Mouse (Mus musculus) 3134 (cell line): ENCODE results near the gene Fbxo10.
A peak's percentile ranks its signal among the peaks of the same experiment; 100 is the strongest.
"Not testable (repeated sequence)": the region's sequence is repeated elsewhere in the genome, so short reads cannot be mapped to it uniquely, and the experiment has no call there.

Source experiments
- DNase-seq: peaks from one replicate; pipeline ENCODE4 v3.0.0-alpha.2; 2011; ENCODE audit warnings: low spot score; ENCODE audit not compliant: insufficient read length; ENCODE audit errors: extremely low read depth

Gene Fbxo10

DNA sequence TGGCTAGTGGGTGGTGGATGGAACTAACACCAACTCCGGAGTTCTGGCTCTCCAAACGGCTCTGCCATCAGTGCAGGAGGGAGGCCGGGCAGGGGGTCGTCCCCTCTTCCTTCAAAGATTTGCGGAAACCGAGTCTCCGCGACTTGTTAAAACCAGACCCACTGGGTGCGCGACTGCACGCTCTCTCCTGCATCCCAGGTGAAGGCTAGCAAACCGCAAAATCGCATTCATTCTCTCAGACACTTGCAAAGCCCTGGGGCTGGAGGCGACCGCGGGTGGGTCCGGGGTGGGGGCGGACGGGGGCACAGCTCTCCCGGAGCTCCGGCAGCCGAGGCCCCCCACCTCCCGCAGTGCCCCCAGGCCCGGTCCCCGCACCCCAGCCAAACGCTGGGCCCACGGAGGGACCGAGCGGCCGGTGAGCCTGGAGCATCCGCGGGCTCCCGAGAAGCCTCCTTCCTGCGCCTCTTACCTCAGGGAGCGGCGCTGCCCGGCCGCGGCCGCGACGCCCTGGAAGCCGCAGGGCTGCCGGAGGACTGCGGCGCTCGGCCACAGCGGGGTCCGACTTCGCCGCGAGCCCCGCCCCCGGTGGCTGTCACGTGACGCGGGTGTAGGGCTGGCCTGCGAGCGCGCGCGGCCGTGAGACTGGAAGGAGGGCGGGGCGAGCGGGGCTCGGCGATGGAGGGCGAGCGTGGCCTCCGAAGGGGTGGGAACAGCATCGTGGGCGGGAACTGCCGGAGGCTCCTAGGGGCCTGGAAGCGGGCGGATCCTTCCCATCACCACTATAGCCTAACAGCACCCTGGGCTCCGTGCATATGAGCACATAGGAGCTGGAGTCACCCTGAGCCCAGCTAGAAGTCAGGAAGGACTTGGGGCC lies at the start of gene Fbxo10:
Fbxo10 (minus strand) TSS at position 584 of the 874 bp plus-strand sequence.
- peak; percentile 96 for DNase-seq

DNA sequence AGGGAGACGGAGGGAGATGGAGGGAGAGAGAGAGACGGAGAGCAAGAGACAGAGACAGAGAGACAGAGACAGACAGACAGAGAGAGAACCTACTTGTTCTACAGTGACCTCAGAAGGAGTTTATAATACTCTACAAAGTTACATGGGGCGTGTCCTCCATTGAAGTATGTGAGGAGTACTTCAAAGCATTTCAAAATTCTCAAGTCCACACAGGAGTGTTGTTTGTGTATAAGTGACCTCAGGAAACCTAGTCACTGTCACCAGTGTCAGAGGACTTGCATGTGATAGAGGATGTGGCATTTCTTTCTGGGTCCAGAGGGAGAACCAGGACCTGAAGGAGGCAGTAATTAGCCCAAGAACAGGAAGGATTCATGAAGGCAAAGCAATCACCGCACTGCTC lies 46.6 kb upstream of the Fbxo10 start:
- DNase-seq, result no peak

DNA sequence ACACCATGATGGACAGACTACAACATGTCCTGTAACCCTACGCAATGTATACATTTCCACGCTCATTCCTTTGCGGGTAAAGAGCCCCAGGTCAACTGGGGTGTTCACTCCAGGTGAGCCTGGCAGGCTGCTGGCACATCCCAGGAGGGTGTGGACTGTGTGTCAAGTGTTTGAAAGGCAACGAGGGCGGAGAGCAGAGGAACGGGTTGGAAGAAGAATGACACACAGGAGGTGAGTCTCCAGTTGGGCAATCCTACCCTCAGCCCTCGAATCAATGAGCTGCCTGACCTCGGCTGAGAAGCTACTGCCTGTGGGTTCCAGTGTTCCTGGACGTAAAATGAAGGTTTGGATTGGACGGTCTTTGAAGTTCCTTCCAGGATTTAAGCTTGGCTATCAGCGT lies 36.9 kb upstream of the Fbxo10 start:
- DNase-seq, result no peak

DNA sequence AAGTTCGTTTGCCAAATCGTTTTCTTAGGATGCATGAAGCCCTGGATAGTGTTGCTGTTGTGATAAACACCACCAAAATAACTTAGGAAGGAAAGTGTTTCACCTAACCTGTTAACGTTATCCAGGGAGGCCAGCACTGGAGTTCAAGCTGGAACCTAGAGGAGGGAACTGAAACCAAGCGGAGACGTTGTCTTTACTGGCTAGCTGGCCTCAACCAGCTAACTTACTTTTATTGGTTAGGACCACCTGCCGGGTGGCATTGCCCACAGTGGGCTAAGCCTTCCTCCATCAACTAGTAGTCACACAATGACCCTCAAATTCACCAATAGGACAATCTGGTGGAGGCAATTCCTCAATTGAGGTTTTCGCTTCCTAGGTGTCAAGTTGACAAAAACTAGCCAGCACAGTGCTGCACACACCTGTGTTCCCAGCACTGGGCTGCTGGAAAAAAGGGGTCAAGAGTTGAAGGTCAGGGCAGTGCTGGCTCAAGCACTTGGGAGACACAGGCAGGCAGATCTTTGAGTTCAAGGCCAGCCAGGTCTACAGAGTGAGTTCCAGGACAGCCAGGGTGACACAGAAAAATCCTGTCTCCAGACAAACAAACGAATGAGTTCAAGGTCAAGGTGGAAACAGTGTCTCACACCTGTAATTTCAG lies 24.2 kb upstream of the Fbxo10 start:
- no peak for DNase-seq

DNA sequence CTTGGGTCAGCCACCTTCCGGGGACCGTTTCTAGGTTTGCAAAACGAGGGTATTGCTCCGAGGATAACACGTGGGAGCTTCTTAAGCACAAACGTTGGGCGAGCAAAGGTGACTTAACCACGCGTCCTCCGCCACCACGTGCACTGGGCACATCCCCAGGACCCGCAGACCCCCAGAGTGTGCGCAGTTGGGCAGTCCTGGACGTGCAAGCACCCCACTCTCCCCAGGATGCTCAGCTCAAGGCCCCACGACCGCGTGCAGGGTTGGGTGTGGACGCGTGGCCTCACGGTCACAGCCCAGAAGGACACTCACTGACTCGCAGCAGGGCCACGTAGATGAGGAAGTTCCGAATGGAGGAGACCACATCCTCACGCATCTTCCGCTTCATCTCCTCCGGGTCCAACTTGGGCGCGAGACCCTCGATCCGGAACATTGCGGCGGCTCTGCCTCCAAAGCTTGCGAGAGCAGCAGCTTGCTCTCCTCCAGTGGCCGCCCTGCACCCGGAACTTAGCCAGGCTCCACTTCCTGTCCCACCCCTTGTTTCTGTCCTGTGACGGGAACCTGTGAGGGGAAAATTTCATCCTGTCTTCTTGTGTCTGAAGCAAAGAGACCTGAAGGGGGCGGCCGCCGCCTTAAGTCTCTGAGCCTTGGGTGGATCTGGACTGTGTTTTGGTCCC lies 23.3 kb upstream of the Fbxo10 start, which contains the start of gene Tomm5:
Tomm5 (minus strand) TSS at position 514 of the 677 bp plus-strand sequence.
- peak; percentile 90 for DNase-seq

DNA sequence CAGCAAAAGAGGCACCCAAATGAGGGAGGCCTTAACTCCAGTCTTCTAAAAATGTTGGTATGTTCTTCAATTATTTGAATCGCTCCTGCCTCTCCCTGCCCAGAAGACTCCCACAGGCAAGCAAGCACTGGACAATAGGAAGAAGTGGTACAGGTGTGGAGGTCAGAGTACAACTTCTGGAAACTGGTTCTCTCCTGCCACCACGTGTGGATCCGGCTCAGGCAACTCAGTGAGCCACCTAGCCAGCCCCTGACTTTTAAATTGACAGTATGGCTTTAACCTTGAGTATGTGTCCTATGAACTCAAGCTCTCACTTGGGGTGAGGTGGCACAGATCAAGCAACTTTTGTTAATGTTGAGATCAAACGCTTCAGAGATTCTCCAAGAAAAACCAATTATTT lies 22.7 kb upstream of the Fbxo10 start:
- DNase-seq, result no peak

DNA sequence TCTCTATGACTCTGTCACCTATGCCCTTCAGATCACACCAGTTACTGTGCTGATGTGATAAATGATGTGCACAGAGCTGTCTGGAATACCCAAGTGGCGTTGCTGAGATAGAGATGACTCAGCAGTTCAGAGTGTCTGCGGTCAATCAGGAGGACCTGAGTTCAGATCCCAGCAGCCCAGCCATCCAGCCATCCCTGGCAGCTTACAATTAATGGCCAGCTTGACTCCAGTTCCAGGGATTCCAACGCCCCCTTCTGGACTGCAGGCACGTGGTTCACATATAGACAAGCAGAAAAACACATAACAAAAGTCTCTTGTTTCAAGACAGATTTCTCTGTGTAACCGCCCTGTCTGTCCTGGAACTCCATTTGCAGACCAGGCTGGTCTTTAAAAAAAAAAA lies 22.0 kb upstream of the Fbxo10 start:
- peak; percentile 19 for DNase-seq

DNA sequence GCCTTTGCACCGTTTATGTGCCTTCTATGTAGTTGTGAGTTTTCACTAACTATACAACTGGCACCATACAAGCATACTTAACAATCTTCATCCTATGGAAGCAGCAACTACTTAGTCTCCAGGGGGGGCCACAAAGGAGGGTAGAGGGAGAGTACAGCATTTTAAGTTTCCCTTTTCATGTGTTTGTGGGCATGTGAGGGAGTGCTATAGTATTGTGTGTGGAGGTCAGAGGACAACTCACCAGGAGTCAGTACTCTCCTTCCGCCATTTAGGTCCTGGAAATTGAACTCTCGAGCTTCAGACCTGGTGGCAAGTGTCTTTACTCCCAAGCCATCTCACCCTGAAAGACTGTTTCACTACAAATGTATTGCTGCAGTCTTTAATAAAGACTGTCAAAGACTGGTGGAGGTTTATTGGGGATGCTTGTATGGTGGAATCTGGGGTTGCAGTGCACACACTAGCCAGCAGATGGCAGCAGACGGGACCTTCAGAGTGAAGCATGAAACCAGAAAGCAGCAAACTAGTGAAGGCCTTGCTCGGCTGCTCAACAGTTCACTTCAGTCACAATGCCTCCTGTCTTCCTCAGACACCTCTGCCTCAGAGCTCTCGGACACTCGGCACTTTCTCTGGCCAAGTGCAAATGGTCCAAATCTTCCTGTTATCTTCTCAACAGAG lies 12.9 kb upstream of the Fbxo10 start:
- DNase-seq, result peak; percentile 46

DNA sequence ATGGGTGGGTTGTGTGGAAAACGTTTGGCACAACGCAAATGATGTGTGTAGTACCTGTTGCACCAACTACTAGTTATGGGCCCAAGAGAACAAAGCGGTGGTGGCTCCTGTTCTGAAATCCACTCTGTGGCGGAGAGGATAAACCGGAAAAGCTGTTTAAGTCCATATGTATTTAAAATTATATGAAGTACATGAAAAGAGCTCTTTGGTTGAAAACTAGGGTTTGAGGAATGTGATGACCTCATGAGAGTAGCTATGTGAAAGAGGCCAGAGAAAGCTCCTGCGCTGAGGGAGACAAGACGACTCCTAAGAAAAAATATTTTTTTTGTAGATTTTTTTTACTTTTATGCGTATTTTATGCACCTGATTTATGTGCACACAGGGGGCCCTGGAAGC lies 489 bp upstream of the Fbxo10 start:
- no peak for DNase-seq

DNA sequence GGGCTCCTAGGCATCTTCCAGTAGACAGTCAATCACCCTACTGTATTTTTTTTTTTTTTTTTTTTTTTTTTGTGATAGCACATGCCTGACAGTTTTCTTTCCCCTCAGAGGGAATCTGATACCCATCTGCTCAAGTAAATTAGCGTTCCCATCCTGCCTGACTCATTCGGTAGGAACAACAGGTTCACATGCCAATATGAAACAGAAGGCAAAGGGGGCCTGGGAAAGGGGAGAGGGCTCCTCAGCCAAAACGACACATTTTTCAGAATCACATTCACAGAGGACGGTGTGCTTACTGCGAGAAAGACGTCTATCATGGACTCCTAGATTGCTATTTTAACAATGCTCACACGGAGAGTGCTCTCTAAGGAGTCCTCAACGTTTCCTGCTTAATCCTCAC lies 917 bp downstream of the Fbxo10 start:
- DNase-seq, result peak; percentile 22

DNA sequence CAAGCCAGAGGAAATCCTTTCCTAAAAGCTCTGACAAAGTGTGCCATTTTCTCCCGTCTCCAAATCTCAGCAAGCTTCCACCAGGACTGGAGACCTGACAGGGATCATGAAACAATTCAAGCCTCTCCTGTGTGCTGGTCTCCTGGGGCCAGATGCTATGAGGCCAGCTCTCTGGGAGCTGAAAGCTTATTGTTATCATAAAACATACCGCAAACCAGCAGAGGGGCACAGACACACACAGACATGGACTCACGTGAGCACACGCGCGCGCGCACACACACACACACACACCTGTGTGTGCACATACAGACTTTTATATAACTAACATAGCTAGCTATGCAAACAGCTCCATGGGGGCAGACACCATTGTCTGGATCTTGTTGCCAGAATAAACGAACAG lies 1.5 kb downstream of the Fbxo10 start:
- DNase-seq, result no peak

DNA sequence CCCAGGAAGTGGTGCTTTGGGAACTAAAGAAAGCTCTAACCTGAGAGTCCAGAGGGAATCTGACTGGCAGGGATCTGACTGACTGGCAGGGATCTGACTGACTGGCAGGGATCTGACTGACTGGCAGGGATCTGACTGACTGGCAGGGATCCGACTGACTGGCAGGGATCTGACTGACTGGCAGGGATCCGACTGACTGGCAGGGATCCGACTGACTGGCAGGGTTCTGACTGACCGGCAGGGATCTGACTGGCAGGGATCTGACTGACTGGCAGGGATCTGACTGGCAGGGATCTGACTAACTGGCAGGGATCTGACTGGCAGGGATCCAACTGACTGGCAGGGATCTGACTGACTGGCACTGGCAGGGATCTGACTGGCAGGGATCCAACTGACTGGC lies 3.4 kb downstream of the Fbxo10 start:
- DNase-seq, result not testable (repeated sequence)

DNA sequence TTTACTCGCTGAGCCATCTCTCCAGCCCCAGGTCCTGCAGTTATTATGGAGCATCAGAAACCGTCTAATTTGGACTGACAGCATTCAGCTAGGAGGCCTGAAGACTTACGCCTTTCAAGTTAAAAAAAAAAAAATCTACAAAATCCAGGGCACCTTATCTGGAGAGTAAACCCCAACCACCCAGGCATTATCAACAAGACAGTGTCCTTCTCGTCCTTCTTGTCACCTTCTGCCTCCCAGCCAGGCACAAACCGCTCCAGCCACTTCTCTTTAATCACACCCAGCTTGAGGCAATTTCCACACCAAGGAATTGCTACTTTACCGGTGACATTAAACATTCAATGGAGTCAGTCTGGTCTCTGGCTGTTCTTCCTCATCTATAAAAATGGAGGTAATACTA lies 10.9 kb downstream of the Fbxo10 start:
- DNase-seq, result no peak

DNA sequence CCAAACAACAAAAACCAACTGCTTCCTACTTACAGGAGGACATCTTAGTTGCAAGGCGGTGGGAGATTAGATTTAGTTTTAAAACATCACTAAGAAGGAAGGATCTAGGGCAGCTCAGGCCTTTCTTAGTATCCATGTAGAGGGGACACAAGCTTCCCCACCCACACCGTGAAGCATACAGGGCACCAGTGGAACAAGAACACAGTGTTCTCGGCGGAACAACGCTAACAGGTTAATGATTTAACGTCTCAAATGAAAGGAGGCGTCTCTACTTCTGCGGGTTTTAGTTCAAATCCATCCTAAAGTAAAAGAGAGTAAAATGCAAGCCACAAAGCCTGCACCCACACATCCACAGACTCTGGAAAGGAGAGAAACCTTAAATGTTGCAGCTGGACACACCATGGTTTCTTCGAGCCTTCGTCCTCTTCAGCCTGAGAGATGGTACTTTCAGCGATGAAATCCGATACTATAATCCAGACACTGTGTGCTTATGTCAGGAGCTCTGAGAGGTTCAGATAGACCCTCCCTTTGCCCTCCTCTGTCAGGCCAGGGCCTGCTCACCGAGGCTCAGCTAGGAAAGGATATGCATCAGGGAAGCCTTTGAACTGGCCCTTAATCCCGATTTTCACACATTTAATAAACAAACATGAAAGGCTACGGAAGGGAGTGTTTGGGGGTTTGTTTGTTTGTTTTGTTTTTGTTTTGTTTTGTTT lies 12.0 kb downstream of the Fbxo10 start:
- DNase-seq, result no peak

DNA sequence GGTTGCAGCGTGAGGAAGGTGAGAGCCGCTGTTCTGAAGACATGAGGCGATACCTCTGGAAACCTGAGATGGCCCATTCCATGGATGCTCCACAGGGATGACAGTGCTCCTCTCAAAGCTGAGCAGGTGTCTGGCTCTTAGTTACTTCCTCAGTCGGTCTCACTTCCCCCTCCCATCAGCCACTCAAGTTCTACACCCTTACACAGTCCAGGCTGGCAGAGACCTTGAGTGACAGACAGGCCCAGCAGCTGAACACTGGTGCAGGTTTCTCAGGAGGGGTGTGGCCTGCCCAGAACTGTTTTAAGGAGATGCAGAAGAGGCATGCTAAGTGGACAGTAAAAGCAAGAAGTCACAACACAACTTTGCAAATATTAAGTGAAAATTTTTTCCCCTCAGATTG lies 16.7 kb downstream of the Fbxo10 start:
- no peak for DNase-seq

DNA sequence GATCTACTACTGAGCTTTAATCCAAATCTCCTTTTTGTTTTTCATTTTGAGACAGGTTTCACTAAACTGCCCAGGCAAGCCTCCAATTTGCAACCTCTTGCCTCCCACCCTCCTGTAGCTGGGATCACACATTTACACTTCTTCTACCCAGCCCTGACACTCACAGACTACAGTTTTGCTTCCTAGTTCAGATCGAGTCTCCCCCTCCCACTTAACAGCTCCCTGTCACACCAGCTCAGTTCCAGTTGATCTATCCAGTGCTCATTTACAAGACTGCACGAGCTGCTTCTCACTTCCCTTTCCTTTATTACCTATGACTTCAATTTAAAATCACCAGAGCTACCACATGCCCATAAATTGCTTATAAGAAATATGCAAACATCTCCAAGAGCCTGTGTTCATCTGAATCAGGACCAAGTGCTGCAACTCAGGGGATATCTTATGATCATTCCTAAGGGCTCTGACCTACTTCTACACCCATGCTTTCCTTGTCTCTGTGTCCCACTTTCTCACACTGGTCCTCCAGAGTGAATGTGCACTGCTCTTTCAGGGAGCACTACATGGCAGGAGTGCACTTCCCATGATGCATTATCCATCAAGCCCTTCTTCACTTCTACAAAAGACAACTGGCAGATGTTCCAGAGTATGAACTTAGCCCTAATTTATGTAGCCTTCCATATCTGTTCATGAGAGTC lies 18.2 kb downstream of the Fbxo10 start:
- no peak for DNase-seq

DNA sequence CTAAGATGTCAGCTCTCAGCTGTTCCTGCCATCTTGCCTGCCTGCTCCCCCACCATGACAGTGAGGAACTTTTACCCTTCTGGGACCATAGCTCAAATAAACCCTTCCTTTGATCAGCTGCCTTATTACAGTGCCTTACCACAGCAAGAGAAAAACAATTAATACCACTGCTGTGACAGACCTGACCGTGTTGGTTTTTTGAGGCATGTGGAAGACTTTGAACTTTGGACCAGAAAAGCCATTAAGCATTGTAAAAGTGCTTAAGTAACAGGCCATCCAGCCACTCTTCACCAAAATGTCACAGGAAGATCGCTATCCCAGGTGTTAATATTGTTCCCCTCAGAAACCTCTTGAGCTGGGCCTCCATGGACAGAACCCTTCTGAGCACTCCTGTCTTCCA lies 19.8 kb downstream of the Fbxo10 start:
- DNase-seq, result no peak

DNA sequence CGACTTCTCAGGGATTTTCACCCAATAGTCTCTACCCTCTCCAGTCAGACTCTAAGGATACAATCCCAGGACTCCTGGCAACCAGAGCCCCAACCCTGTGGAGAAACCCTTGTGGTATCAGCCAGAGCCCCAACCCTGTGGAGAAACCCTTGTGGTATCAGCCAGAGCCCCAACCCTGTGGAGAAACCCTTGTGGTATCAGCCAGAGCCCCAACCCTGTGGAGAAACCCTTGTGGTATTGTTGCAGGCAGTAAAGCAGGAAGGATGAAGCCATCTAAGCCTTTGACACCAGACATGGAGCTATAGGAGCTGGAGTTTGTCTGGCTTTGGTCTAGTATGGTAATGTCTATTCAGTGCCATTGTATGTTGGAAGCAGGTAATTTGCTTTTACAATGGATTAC lies 20.6 kb downstream of the Fbxo10 start:
- DNase-seq, result not testable (repeated sequence)

DNA sequence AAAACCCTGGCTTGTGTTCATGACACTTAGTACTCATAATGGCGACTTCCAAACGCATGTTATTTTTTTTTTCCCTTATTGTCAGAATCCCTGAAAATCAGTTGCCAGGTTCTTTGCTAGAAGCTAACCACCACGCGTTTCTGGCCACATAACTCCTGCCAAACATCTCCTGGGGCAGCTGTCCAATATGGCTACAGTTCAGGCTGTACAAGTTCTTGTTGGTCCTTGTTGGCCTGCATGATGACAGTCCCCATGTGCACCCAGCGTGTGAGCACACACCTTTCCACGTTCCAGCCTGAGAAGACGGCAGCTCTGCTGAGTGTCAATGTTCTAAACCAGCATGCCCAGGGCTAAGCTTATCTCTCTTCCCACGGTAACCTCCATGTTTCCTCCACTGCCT lies 29.0 kb downstream of the Fbxo10 start:
- no peak for DNase-seq

DNA sequence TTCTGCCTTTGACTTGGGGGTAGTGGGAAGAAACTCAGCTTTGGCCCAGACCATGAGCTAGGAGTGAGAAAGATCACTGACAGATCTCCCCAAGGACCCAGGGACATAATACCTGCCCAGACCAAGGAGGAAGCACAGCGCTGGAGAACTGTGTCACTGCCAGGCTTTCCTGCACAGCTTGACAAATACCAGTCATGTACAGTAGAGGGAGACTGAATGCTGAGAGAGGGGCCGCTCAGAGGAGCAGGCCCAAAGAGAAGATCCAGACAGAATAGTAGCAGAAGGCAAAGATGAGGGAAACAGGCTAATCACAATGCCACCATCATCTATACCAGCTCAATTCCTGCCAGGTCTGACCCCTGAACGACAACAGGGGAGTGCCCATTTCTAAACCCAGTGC lies 29.5 kb downstream of the Fbxo10 start:
- DNase-seq, result no peak
